Mouse (Mus musculus) ES-Bruce4 (cell line): Measurements from ENCODE around the gene Tsnaxip1.
A peak's percentile ranks its signal among the peaks of the same experiment; 100 is the strongest.

Experiments used
- CTCF ChIP-seq: IDR thresholded peaks from one replicate; pipeline ENCODE4 v1.8.1; 2011; ENCODE audit warnings: low read depth, low read length
- POLR2A ChIP-seq: IDR thresholded peaks from one replicate; pipeline ENCODE4 v1.8.1; 2011; ENCODE audit warnings: low read length; ENCODE audit not compliant: insufficient read depth

- peak; percentile 45 for TF ChIP-seq POLR2A
- no peak for TF ChIP-seq CTCF
These were observed at the start of gene Tsnaxip1, which contains the start of gene Ranbp10 for GRCm38 (mm10) chr8:105826861-105827848.
